Mouse (Mus musculus): ENCODE data around the gene Zp3r.
"Not testable (repeated sequence)": the region's sequence is repeated elsewhere in the genome, so short reads cannot be mapped to it uniquely, and the experiment has no call there.

Zp3r gene

GRCm38 (mm10) chr1:130629521-130629920, at the start of gene Zp3r:
Zp3r (minus strand) TSS chr1:130629621.
- no peak for DNase-seq

- DNase-seq: no peak
These were observed 49.1 kb upstream of the Zp3r start for GRCm38 (mm10) chr1:130678551-130678950.

- DNase-seq: not testable (repeated sequence)
These were observed 34.2 kb upstream of the Zp3r start for GRCm38 (mm10) chr1:130663576-130663975.

GRCm38 (mm10) chr1:130661454-130661853, 32.0 kb upstream of the Zp3r start, which contains the start of gene C4bp:
C4bp (minus strand) TSS chr1:130661632.
- DNase-seq: no peak

GRCm38 (mm10) chr1:130659641-130660040, 30.2 kb upstream of the Zp3r start:
- DNase-seq: not testable (repeated sequence)

GRCm38 (mm10) chr1:130644103-130644502, 14.7 kb upstream of the Zp3r start:
- no peak for DNase-seq

GRCm38 (mm10) chr1:130640967-130641366, 11.5 kb upstream of the Zp3r start:
- DNase-seq: no peak

- DNase-seq: peak; percentile 80
These were observed 4.5 kb upstream of the Zp3r start for GRCm38 (mm10) chr1:130633761-130634410.

- DNase-seq: no peak
These were observed 3.9 kb upstream of the Zp3r start for GRCm38 (mm10) chr1:130633316-130633715.

- no peak for DNase-seq
These were observed 33.1 kb downstream of the Zp3r start for GRCm38 (mm10) chr1:130596291-130596690.

- DNase-seq: peak; percentile 10
These were observed 40.8 kb downstream of the Zp3r start for GRCm38 (mm10) chr1:130588659-130589058.

GRCm38 (mm10) chr1:130576389-130576788, 53.0 kb downstream of the Zp3r start:
- no peak for DNase-seq

GRCm38 (mm10) chr1:130575962-130576361, 53.5 kb downstream of the Zp3r start:
- peak; percentile 51 for DNase-seq

GRCm38 (mm10) chr1:130551407-130552249, 77.8 kb downstream of the Zp3r start:
- DNase-seq: no peak

- peak; percentile 51 for DNase-seq
These were observed 78.9 kb downstream of the Zp3r start for GRCm38 (mm10) chr1:130550242-130551167.

- DNase-seq: no peak
These were observed 79.7 kb downstream of the Zp3r start for GRCm38 (mm10) chr1:130549698-130550097.

GRCm38 (mm10) chr1:130549160-130549559, 80.3 kb downstream of the Zp3r start:
- no peak for DNase-seq

- DNase-seq: peak; percentile 66
These were observed 81.6 kb downstream of the Zp3r start for GRCm38 (mm10) chr1:130547674-130548429.
